Mouse (Mus musculus): ENCODE measurements around the gene Palmd. TPM values are rescaled to one million over a fixed set of nuclear protein-coding genes. Genes with fewer than 3 reads are reported as not detected.

Palmd gene
- polyA plus RNA-seq, 1 experiment, result 2.0 TPM

GRCm38 (mm10) chr3:116961354-116962142 is 7.2 kb downstream of the Palmd start:
- Histone ChIP-seq H3K4me1 (ENCODE audit: control insufficient read depth, insufficient read depth, low read length) (no peaks in the 10 kb centered on the region), H3K36me3 (ENCODE audit: control insufficient read depth, insufficient read depth, low read length) (no peaks in the 10 kb centered on the region), H3K27ac (ENCODE audit: insufficient read depth, low read depth, low read length) (no peak overlapping the region), H3K27me3 (replicated peaks; ENCODE audit: control insufficient read depth, insufficient read depth, low read length) (no peaks in the 10 kb centered on the region), H3K4me3 (ENCODE audit: insufficient read depth, low read depth, low read length) (no peak overlapping the region)
- WGBS, result 78% methylated on average over 15 of the region's 15 CpGs
- TF ChIP-seq CTCF (conservative IDR thresholded peaks at IDR 0.05; ENCODE audit: insufficient read depth, insufficient read length, low read depth, low read length), result no peak
- TF ChIP-seq POLR2A (IDR thresholded peaks at IDR 0.05; ENCODE audit: low read depth, low read length), result no peak
- no peak for DNase-seq

GRCm38 (mm10) chr3:116960414-116960813 is 8.4 kb downstream of the Palmd start:
- no peak overlapping the region for H3K27ac ChIP-seq (ENCODE audit: insufficient read depth, low read depth, low read length)

DNA sequence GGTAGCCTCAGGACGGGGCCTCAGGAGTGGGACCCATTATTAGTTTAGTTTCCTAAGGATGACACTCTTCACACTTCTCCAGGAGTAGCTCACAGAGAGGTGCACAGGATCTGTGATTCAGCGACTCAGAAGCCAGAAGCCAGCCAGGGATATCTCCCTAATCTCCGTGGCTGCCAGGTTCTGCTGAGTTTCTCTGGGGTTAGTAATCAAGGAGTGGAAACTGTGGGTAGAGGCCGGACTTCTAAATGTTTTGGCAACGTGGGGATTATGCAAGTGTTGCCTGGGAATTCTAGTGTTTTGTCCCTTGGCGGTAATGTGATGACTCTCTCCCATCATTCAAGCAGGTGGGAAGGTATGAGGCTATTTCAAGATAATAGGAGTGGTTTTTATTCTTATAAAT is 13.7 kb downstream of the Palmd start:
- WGBS, result 76% methylated on average over 6 of the region's 6 CpGs
- Histone ChIP-seq H3K27me3 (replicated peaks; ENCODE audit: control insufficient read depth, insufficient read depth, low read length) (no peaks in the 10 kb centered on the region), H3K4me3 (ENCODE audit: insufficient read depth, low read depth, low read length) (no peak overlapping the region), H3K4me1 (ENCODE audit: control insufficient read depth, insufficient read depth, low read length) (no peaks in the 10 kb centered on the region), H3K27ac (ENCODE audit: insufficient read depth, low read depth, low read length) (no peak overlapping the region), H3K36me3 (ENCODE audit: control insufficient read depth, insufficient read depth, low read length) (no peaks in the 10 kb centered on the region)
- no peak for DNase-seq
- TF ChIP-seq POLR2A (IDR thresholded peaks at IDR 0.05; ENCODE audit: low read depth, low read length), result no peak
- TF ChIP-seq CTCF (conservative IDR thresholded peaks at IDR 0.05; ENCODE audit: insufficient read depth, insufficient read length, low read depth, low read length), result no peak

More at GRCm38 (mm10) chr3:116960414-116960813, 8.4 kb downstream of the Palmd start:
- no peaks in the 10 kb centered on the region for H3K36me3 ChIP-seq (ENCODE audit: control insufficient read depth, insufficient read depth, low read length)
- H3K4me1 ChIP-seq (ENCODE audit: control insufficient read depth, insufficient read depth, low read length), result no peaks in the 10 kb centered on the region
- no peak for DNase-seq
- TF ChIP-seq CTCF (conservative IDR thresholded peaks at IDR 0.05; ENCODE audit: insufficient read depth, insufficient read length, low read depth, low read length), result no peak
- no peak for TF ChIP-seq POLR2A (IDR thresholded peaks at IDR 0.05; ENCODE audit: low read depth, low read length)
- WGBS, result 79% methylated on average over 2 of the region's 2 CpGs
- H3K27me3 ChIP-seq (replicated peaks; ENCODE audit: control insufficient read depth, insufficient read depth, low read length), result no peaks in the 10 kb centered on the region
- no peak overlapping the region for H3K4me3 ChIP-seq (ENCODE audit: insufficient read depth, low read depth, low read length)

DNA sequence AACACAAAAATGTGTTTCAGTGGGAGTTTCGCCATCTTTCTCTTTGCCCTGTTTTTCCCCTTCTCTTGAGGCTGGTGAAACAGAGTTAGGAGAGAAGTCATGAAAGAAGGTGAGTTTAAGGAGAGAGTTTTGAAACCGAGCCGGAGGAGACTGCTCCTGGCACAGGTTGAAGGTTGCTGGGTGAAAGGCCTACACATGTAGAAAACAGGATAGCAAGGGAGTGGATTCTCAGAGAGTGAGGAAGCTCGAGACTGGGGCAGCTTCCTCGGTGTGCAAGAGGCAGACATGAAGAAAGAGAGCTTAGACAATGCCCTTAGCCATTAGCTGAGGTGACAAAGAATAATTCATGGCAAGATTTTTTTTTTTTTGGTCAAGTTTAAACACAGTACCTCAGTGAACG is 15.4 kb downstream of the Palmd start:
- no peak for TF ChIP-seq POLR2A (IDR thresholded peaks at IDR 0.05; ENCODE audit: low read depth, low read length)
- no peak for TF ChIP-seq CTCF (conservative IDR thresholded peaks at IDR 0.05; ENCODE audit: insufficient read depth, insufficient read length, low read depth, low read length)
- no peaks in the 10 kb centered on the region for H3K4me1 ChIP-seq (ENCODE audit: control insufficient read depth, insufficient read depth, low read length)
- no peaks in the 10 kb centered on the region for H3K27me3 ChIP-seq (replicated peaks; ENCODE audit: control insufficient read depth, insufficient read depth, low read length)
- no peak overlapping the region for H3K27ac ChIP-seq (ENCODE audit: insufficient read depth, low read depth, low read length)
- no peak for DNase-seq
- no peak overlapping the region for H3K4me3 ChIP-seq (ENCODE audit: insufficient read depth, low read depth, low read length)
- WGBS, result 82% methylated on average over 6 of the region's 6 CpGs
- no peaks in the 10 kb centered on the region for H3K36me3 ChIP-seq (ENCODE audit: control insufficient read depth, insufficient read depth, low read length)

- Histone ChIP-seq H3K4me1 (ENCODE audit: control insufficient read depth, insufficient read depth, low read length) (no peaks in the 10 kb centered on the region), H3K27ac (ENCODE audit: insufficient read depth, low read depth, low read length) (no peak overlapping the region), H3K4me3 (ENCODE audit: insufficient read depth, low read depth, low read length) (no peak overlapping the region), H3K27me3 (replicated peaks; ENCODE audit: control insufficient read depth, insufficient read depth, low read length) (no peaks in the 10 kb centered on the region), H3K36me3 (ENCODE audit: control insufficient read depth, insufficient read depth, low read length) (no peaks in the 10 kb centered on the region)
- 77% methylated on average over 8 of the region's 8 CpGs for WGBS
- DNase-seq, result peak; percentile 31
- no peak for TF ChIP-seq CTCF (conservative IDR thresholded peaks at IDR 0.05; ENCODE audit: insufficient read depth, insufficient read length, low read depth, low read length)
- TF ChIP-seq POLR2A (IDR thresholded peaks at IDR 0.05; ENCODE audit: low read depth, low read length), result no peak
These were observed 16.4 kb downstream of the Palmd start for GRCm38 (mm10) chr3:116952242-116952899.

- Histone ChIP-seq H3K36me3 (ENCODE audit: control insufficient read depth, insufficient read depth, low read length) (no peaks in the 10 kb centered on the region), H3K27ac (ENCODE audit: insufficient read depth, low read depth, low read length) (no peak overlapping the region), H3K27me3 (replicated peaks; ENCODE audit: control insufficient read depth, insufficient read depth, low read length) (no peaks in the 10 kb centered on the region), H3K4me3 (ENCODE audit: insufficient read depth, low read depth, low read length) (no peak overlapping the region), H3K4me1 (ENCODE audit: control insufficient read depth, insufficient read depth, low read length) (no peaks in the 10 kb centered on the region)
- WGBS, result 88% methylated on average over 3 of the region's 3 CpGs
- TF ChIP-seq CTCF (conservative IDR thresholded peaks at IDR 0.05; ENCODE audit: insufficient read depth, insufficient read length, low read depth, low read length) (no peak), POLR2A (IDR thresholded peaks at IDR 0.05; ENCODE audit: low read depth, low read length) (no peak)
- no peak for DNase-seq
These were observed 17.3 kb downstream of the Palmd start for GRCm38 (mm10) chr3:116951489-116951888.

DNA sequence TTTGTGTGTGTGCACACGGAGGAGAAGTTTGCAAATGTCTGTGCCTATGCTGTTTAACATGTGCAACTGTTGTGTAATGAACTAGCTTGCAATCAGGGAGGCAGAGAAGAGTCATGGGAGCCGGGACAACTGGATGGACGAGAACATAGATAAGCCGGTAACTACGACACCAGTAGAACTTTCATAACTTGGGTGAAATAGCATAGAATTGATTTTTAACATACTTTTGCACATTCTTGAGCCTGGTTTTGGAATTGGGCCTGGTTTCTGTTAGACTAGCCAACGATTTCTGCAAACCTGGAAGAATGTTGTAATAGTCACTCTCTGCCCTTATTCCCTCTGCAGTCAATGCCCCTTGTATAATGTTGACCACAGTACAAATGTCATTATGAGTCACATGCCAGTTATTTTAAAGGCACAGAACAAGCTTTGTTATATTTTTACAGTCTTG is 18.1 kb downstream of the Palmd start:
- WGBS, result 79% methylated on average over 6 of the region's 6 CpGs

More for the DNA sequence above, 18.1 kb downstream of the Palmd start:
- Histone ChIP-seq H3K36me3 (ENCODE audit: control insufficient read depth, insufficient read depth, low read length) (no peaks in the 10 kb centered on the region), H3K4me3 (ENCODE audit: insufficient read depth, low read depth, low read length) (no peak overlapping the region), H3K27ac (ENCODE audit: insufficient read depth, low read depth, low read length) (no peak overlapping the region), H3K27me3 (replicated peaks; ENCODE audit: control insufficient read depth, insufficient read depth, low read length) (no peaks in the 10 kb centered on the region), H3K4me1 (ENCODE audit: control insufficient read depth, insufficient read depth, low read length) (no peaks in the 10 kb centered on the region)
- TF ChIP-seq POLR2A (IDR thresholded peaks at IDR 0.05; ENCODE audit: low read depth, low read length) (no peak), CTCF (conservative IDR thresholded peaks at IDR 0.05; ENCODE audit: insufficient read depth, insufficient read length, low read depth, low read length) (no peak)
- DNase-seq, result peak; percentile 19

Data from kidney, adult 2 months (tissue).